Mouse (Mus musculus) adrenal gland, postnatal 4 days (tissue): Measurements from ENCODE around the gene Nipal3. TPM values are rescaled to one million over a fixed set of nuclear protein-coding genes. Genes with fewer than 3 reads are reported as not detected.

Experiments
- microRNA-seq: library from miRNA; unstranded; fragments of <30 nt; microRNA quantifications from one replicate; pipeline ENCODE4 v1.2.0, GENCODE M21; 2021
- total RNA-seq, 2 experiments: library from RNA; stranded (reverse); gene quantifications; 2 replicates each; pipeline ENCODE4 v1.2.3; 2021

The Nipal3 gene
- total RNA-seq, 2 experiments from 2014 or later: 14.0 to 24.1 TPM

Small RNAs within 50 kb of the gene (microRNA-seq; reads per million reads assigned to microRNA genes)
- gene Gm25317 (not detected), gene Mir700 (298 reads per million, percentile 60 among the genes with 10 or more reads in this experiment)

Other genes starting within 250 kb of the Nipal3 start
- gene Clic4, start 222.2 kb downstream of the Nipal3 start, total RNA-seq: 10 to 100 TPM; 83.9 to 96.2 TPM
- 100 to 1,000 TPM; 197 to 232 TPM for gene Srrm1, start 141.7 kb downstream of the Nipal3 start, total RNA-seq
- 1 to 10 TPM in 1 of 2 experiments, under 1 TPM in 1; 0.93 to 1.2 TPM for gene Ncmap, start 96.8 kb downstream of the Nipal3 start, total RNA-seq
- 10 to 100 TPM; 22.3 to 26.7 TPM for gene Rcan3, start 61.2 kb downstream of the Nipal3 start, total RNA-seq
- under 1 TPM; 0.59 to 0.67 TPM for gene Stpg1, start 248 bp downstream of the Nipal3 start, total RNA-seq
- gene Grhl3, start 78.6 kb upstream of the Nipal3 start, total RNA-seq: under 1 TPM; 0.14 to 0.22 TPM
- gene Ifnlr1, start 191.2 kb upstream of the Nipal3 start, total RNA-seq: 1 to 10 TPM in 1 of 2 experiments, under 1 TPM in 1; 0.68 to 1.1 TPM
- gene Il22ra1, start 233.1 kb upstream of the Nipal3 start, total RNA-seq: 1 to 10 TPM; 3.7 to 3.8 TPM